Mouse (Mus musculus) kidney, embryonic 16.5 days (tissue): ENCODE measurements at regions not wholly inside any gene's neighbourhood (a gene's known extent, or its start where the extent isn't known, plus 50 kb on each side); places are given as distances from the start of the nearest gene placed in this dataset.

Experiments used
- ATAC-seq: fragments of 200-750 bp; cut with Nextera tagmentation; 2 replicates; pipeline ENCODE4 v1.8.0; 2017; ENCODE audit warnings: moderate TSS enrichment; ENCODE audit not compliant: low FRiP score, low TSS enrichment
- H3K27ac ChIP-seq: fragments of 300-500 bp; sonication (generic); 2 replicates; pipeline ENCODE4 v1.5.1; 2014; ENCODE audit warnings: low read length
- H3K27me3 ChIP-seq: fragments of 300-500 bp; sonication (generic); 2 replicates; pipeline ENCODE4 v1.6.1; 2014; ENCODE audit warnings: low read length, control low read depth, mixed read lengths; ENCODE audit not compliant: insufficient read depth
- H3K36me3 ChIP-seq: fragments of 300-500 bp; sonication (generic); 2 replicates; pipeline ENCODE4 v1.6.1; 2014; ENCODE audit warnings: low read length, control low read depth, mixed read lengths; ENCODE audit not compliant: insufficient read depth
- H3K4me1 ChIP-seq: fragments of 300-500 bp; sonication (generic); 2 replicates; pipeline ENCODE4 v1.6.1; 2014; ENCODE audit warnings: low read length, control low read depth, mixed read lengths; ENCODE audit not compliant: insufficient read depth
- H3K4me2 ChIP-seq: fragments of 300-500 bp; sonication (generic); replicated peaks from 2 replicates; pipeline ENCODE4 v1.6.1; 2014; ENCODE audit warnings: low read depth, low read length
- H3K4me3 ChIP-seq: fragments of 300-500 bp; sonication (generic); 2 replicates; pipeline ENCODE4 v1.5.1; 2014; ENCODE audit warnings: mild to moderate bottlenecking, low read length
- H3K9ac ChIP-seq: fragments of 300-500 bp; sonication (generic); replicated peaks from 2 replicates; pipeline ENCODE4 v1.6.1; 2014; ENCODE audit warnings: low read length
- H3K9me3 ChIP-seq: fragments of 300-500 bp; sonication (generic); 2 replicates; pipeline ENCODE4 v1.6.1; 2016; ENCODE audit warnings: low read length, control low read depth
- WGBS: fragments of 180-500 bp; shearing (Covaris S2); extraction: QIAGEN DNeasy Blood & Tissue Kit; methylation state at CpG from one replicate; pipeline ENCODE4 v1.1.7; 2014; 5-methylcytosine and 5-hydroxymethylcytosine counted together

DNA sequence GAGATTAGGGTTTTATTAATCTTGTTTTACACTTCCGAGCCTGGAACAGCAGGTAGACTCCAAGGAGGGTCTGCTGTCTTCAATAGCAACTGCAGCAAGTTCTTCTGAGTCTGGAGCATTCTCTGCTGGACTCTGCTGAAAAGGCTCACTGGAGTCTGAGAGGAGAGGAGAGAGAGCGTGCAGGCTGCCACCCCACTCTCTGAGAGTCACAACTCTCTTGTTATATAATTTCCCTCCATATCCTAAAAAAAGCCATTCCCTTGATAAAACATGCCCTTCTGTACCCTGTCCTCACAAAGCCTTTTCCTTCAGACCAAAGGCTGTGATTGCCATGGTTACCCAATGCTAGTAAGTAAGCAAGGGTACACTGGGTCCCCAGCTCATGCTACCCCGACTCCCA, 249.4 kb upstream of the Nrp1 start:
- ATAC-seq: no peak
- no peak overlapping the region for H3K4me2 ChIP-seq

DNA sequence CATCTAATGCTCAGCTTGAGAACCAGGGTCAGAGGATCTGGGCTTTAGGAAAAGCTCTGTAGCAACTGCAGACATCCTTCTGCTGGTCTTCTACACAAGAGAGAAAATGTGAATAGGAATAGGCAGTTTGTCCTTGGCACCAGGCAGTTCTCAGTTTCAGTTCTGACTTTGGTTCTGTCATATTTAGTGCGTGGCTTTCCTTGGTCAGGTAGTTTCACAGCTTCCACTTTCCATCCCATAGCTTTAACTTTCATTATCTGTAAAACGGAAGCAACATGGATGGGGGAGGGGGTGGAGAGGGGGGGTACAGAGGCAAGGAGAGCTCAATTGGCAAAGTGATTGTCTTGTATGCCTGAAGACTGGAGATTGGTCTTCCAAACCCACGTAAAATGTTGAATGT, 247.3 kb upstream of the Nrp1 start:
- no peak for ATAC-seq
- no peaks in the 10 kb centered on the region for H3K4me1 ChIP-seq

More for the DNA sequence above, 249.4 kb upstream of the Nrp1 start:
- no peaks in the 10 kb centered on the region for H3K4me1 ChIP-seq
- peaks cover 2% of the 10 kb centered on the region; the same call in 1 of the 2 replicates for H3K9me3 ChIP-seq
- H3K9ac ChIP-seq: no peak overlapping the region
- 80% methylated on average over 3 of the region's 3 CpGs for WGBS
- no peak overlapping the region for H3K4me3 ChIP-seq
- no peak overlapping the region for H3K27ac ChIP-seq
- no peaks in the 10 kb centered on the region for H3K36me3 ChIP-seq
- H3K27me3 ChIP-seq: no peaks in the 10 kb centered on the region; the same call in 1 of the 2 replicates

DNA sequence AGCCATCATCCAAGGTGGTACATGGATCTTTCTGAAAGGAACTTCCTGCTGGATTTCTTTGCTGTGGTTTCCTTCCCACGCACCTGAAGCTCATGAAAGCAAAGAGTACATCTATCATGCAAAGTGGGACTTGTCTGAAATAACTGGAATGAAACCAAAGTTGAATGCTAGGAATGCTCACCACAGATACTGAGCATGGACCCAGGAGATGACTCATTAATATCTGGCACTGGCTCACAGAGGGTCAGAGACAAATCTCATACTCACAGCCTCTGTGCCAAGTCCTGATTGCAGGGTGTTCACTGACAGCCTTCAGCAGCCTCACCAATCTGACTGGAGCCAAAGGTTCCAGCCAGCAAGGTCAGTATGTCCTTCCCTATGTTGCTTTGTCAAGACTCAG, 245.3 kb upstream of the Nrp1 start:
- no peak for ATAC-seq
- 64% methylated on average over 1 of the region's 1 CpGs for WGBS

More for the DNA sequence above, 247.3 kb upstream of the Nrp1 start:
- no peak overlapping the region for H3K9ac ChIP-seq
- H3K36me3 ChIP-seq: no peaks in the 10 kb centered on the region
- H3K27ac ChIP-seq: no peak overlapping the region
- no peak overlapping the region for H3K4me2 ChIP-seq
- H3K4me3 ChIP-seq: no peak overlapping the region
- no peaks in the 10 kb centered on the region for H3K9me3 ChIP-seq
- H3K27me3 ChIP-seq: no peaks in the 10 kb centered on the region; the same call in 1 of the 2 replicates
- 85% methylated on average over 3 of the region's 3 CpGs for WGBS

DNA sequence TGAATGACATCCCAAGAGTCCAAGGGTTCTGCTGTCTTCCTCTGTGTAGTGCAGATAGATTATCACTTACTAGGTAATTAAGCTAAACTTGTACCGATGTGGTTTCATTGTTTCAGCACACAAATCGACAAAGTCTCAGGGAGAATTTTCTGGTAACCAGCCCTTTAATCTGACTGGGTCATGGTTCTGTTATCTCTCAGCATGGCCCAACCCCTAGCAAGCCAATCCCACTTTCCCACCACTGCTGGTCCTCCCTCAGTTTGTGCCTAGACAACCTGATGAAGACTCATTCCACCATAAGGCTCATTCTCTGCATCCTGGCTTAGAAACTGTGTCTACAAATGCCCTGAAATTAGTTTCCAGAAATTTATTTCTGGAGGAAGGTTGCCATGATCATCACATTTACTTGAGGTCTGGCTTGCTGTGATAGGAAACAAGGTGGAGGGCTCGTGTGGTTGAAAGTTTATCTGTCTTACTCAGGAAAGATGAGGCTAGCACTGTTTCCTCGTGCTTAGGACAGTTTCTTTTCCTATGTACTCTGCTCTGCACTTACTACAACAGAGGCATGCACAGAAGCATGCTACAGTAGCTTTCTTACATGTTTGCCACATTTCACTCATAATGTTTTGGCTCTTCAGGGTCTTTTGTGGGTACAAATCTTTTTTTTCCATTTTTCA, 217.0 kb upstream of the Nrp1 start:
- no peak overlapping the region for H3K4me2 ChIP-seq
- no peak overlapping the region for H3K9ac ChIP-seq
- H3K27me3 ChIP-seq: no peaks in the 10 kb centered on the region
- no peak for ATAC-seq
- no peaks in the 10 kb centered on the region for H3K36me3 ChIP-seq
- no peaks in the 10 kb centered on the region for H3K4me1 ChIP-seq
- H3K27ac ChIP-seq: no peak overlapping the region
- 86% methylated on average over 4 of the region's 4 CpGs for whole genome bisulfite sequencing
- H3K4me3 ChIP-seq: no peak overlapping the region
- H3K9me3 ChIP-seq: no peaks in the 10 kb centered on the region

More for the DNA sequence above, 245.3 kb upstream of the Nrp1 start:
- H3K9ac ChIP-seq: no peak overlapping the region
- H3K4me2 ChIP-seq: no peak overlapping the region
- no peak overlapping the region for H3K4me3 ChIP-seq
- H3K27me3 ChIP-seq: no peaks in the 10 kb centered on the region
- H3K9me3 ChIP-seq: no peaks in the 10 kb centered on the region
- no peaks in the 10 kb centered on the region for H3K4me1 ChIP-seq
- no peak overlapping the region for H3K27ac ChIP-seq
- H3K36me3 ChIP-seq: no peaks in the 10 kb centered on the region

DNA sequence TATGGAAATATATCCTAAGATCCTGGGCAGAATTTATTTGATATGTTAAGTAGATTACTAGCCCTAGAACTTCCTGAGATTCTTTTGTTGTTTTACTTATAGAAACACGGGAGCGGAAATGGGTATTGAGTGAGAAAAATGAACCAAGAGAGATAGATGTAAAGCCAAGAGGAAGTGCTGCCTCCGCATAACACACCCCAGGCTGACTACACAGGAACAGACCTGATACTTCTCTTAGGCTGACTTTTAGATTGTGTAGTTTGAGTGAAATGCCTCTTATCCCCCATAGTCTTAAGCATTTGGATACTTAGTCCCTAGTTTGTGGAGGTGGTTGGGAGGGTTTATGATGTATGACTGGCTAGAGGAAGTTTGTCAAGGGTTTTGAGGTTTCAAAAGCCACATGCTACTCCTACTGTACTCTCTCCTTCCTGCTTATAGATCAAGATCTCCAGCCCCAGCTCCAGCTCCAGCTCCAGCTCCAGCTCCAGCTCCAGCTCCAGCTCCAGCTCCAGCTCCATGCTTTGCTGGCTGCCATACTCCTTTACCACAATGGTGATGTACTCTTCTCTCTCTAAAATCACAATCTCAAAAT, 210.0 kb upstream of the Nrp1 start:
- Histone ChIP-seq H3K27me3 (no peaks in the 10 kb centered on the region), H3K36me3 (no peaks in the 10 kb centered on the region), H3K27ac (no peak overlapping the region), H3K4me3 (no peak overlapping the region), H3K4me1 (no peaks in the 10 kb centered on the region), H3K4me2 (no peak overlapping the region), H3K9ac (no peak overlapping the region), H3K9me3 (no peaks in the 10 kb centered on the region)
- no peak for ATAC-seq
- 74% methylated on average over 3 of the region's 3 CpGs for WGBS

- Histone ChIP-seq H3K4me3 (no peak overlapping the region), H3K9me3 (no peaks in the 10 kb centered on the region), H3K4me1 (no peaks in the 10 kb centered on the region), H3K36me3 (no peaks in the 10 kb centered on the region), H3K9ac (no peak overlapping the region), H3K4me2 (no peak overlapping the region), H3K27ac (no peak overlapping the region), H3K27me3 (no peaks in the 10 kb centered on the region)
- ATAC-seq: no peak
These were observed 202.8 kb upstream of the Nrp1 start for GRCm38 (mm10) chr8:128155604-128156003.

GRCm38 (mm10) chr8:128156221-128156620, 202.2 kb upstream of the Nrp1 start:
- Histone ChIP-seq H3K36me3 (no peaks in the 10 kb centered on the region), H3K4me1 (no peaks in the 10 kb centered on the region), H3K4me2 (no peak overlapping the region), H3K27me3 (no peaks in the 10 kb centered on the region), H3K9me3 (no peaks in the 10 kb centered on the region), H3K4me3 (no peak overlapping the region), H3K27ac (no peak overlapping the region), H3K9ac (no peak overlapping the region)
- WGBS: 44% methylated on average over 3 of the region's 3 CpGs
- ATAC-seq: no peak

DNA sequence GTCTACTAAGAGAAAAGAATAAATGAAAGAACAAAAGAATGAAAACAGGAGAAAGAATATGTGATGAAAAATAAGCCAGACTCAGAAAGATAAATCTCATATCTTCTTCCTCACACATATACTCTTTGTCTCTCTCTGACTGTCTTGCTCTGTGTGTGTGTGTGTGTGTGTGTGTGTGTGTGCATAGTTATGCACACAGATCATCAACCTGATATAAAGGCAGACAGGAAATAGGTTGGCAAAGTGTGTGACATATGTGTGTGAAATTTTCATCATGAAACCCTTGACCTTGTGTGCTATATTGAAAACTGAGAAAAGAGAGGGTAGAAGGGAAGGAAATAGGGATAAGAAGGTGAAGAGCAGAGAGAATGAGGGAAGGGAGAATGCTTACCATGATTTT, 195.5 kb upstream of the Nrp1 start:
- H3K4me3 ChIP-seq: no peak overlapping the region
- H3K9ac ChIP-seq: no peak overlapping the region
- H3K9me3 ChIP-seq: no peaks in the 10 kb centered on the region
- ATAC-seq: no peak
- H3K27me3 ChIP-seq: no peaks in the 10 kb centered on the region
- 0 out of 2 replicates have a peak, but pooled peaks cover 5% of the 10 kb centered on the region for H3K4me1 ChIP-seq
- no peaks in the 10 kb centered on the region for H3K36me3 ChIP-seq
- no peak overlapping the region for H3K4me2 ChIP-seq
- H3K27ac ChIP-seq: no peak overlapping the region

- Histone ChIP-seq H3K27ac (no peak overlapping the region), H3K4me3 (no peak overlapping the region), H3K36me3 (no peaks in the 10 kb centered on the region), H3K27me3 (no peaks in the 10 kb centered on the region), H3K9me3 (no peaks in the 10 kb centered on the region), H3K9ac (no peak overlapping the region), H3K4me2 (no peak overlapping the region), H3K4me1 (0 out of 2 replicates have a peak, but pooled peaks cover 5% of the 10 kb centered on the region)
- ATAC-seq: peak; percentile 51; the same call in 1 of the 2 replicates
- 62% methylated on average over 5 of the region's 5 CpGs for WGBS
These were observed 193.4 kb upstream of the Nrp1 start for GRCm38 (mm10) chr8:128164976-128165375.

- H3K4me1 ChIP-seq: 0 out of 2 replicates have a peak, but pooled peaks cover 5% of the 10 kb centered on the region
- no peak overlapping the region for H3K4me3 ChIP-seq
- 94% methylated on average over 2 of the region's 2 CpGs for WGBS
- H3K27ac ChIP-seq: no peak overlapping the region
- ATAC-seq: no peak
- H3K9me3 ChIP-seq: no peaks in the 10 kb centered on the region
- no peaks in the 10 kb centered on the region for H3K36me3 ChIP-seq
- no peak overlapping the region for H3K4me2 ChIP-seq
- H3K9ac ChIP-seq: no peak overlapping the region
- no peaks in the 10 kb centered on the region for H3K27me3 ChIP-seq
These were observed 192.8 kb upstream of the Nrp1 start for GRCm38 (mm10) chr8:128165591-128165990.
